Mouse (Mus musculus): ENCODE data around the gene Kcnk7. TPM values are rescaled to one million over a fixed set of nuclear protein-coding genes. Genes with fewer than 3 reads are reported as not detected.
A peak's percentile ranks its signal among the peaks of the same experiment; 100 is the strongest.

Gene Kcnk7
- polyA plus RNA-seq, 1 experiment from 2014 or later = not detected

- WGBS = 8% methylated on average over 15 of the region's 20 CpGs
- no peaks in the 10 kb centered on the region for H3K36me3 ChIP-seq (ENCODE audit: control insufficient read depth, insufficient read depth, low read length)
- no peak overlapping the region for H3K9ac ChIP-seq (ENCODE audit: low read length)
- peak; percentile 87 for DNase-seq (ENCODE audit: low spot score, missing footprints)
- H3K9me3 ChIP-seq (ENCODE audit: control insufficient read depth, low read length) = no peaks in the 10 kb centered on the region
- peaks cover 13% of the 10 kb centered on the region for H3K4me1 ChIP-seq (ENCODE audit: control insufficient read depth, insufficient read depth, low read length)
- peak overlapping the region; percentile 12; the same call in 1 of the 2 replicates for H3K4me2 ChIP-seq
- ATAC-seq (ENCODE audit: low FRiP score) = 0 out of 2 replicates have a peak, but pooled peaks have one; percentile 11
- H3K27me3 ChIP-seq (ENCODE audit: control insufficient read depth, insufficient read depth, low read length) = peaks cover 34% of the 10 kb centered on the region
- no peak overlapping the region for H3K27ac ChIP-seq (ENCODE audit: low read depth, low read length)
- no peak overlapping the region for H3K4me3 ChIP-seq (ENCODE audit: low read depth, low read length)
Measured at GRCm38 (mm10) chr19:5751742-5752141, 47.6 kb downstream of the Kcnk7 start.

GRCm38 (mm10) chr19:5756321-5756985 is 52.3 kb downstream of the Kcnk7 start:
- DNase-seq (ENCODE audit: low spot score, missing footprints) (peak; percentile 90), ATAC-seq (ENCODE audit: low FRiP score) (peak; percentile 22; the same call in 1 of the 2 replicates)
- peak overlapping the region; percentile 56 for H3K9ac ChIP-seq (ENCODE audit: low read length)
- WGBS = 6% methylated on average over 26 of the region's 29 CpGs
- peaks cover 6% of the 10 kb centered on the region for H3K36me3 ChIP-seq (ENCODE audit: control insufficient read depth, insufficient read depth, low read length)
- no peak overlapping the region for H3K27ac ChIP-seq (ENCODE audit: low read depth, low read length)
- H3K4me3 ChIP-seq (ENCODE audit: low read depth, low read length) = peak overlapping the region; percentile 18; the same call in 1 of the 2 replicates
- H3K9me3 ChIP-seq (ENCODE audit: control insufficient read depth, low read length) = no peaks in the 10 kb centered on the region
- H3K4me1 ChIP-seq (ENCODE audit: control insufficient read depth, insufficient read depth, low read length) = peaks cover 13% of the 10 kb centered on the region
- peaks cover 32% of the 10 kb centered on the region for H3K27me3 ChIP-seq (ENCODE audit: control insufficient read depth, insufficient read depth, low read length)
- H3K4me2 ChIP-seq = peak overlapping the region; percentile 45

Small RNAs within 50 kb of the gene (microRNA-seq; reads per million reads assigned to microRNA genes)
- gene Mir6987 = not detected

Other genes starting within 250 kb of the Kcnk7 start
- gene Ccdc85b, start 246.5 kb upstream of the Kcnk7 start, polyA plus RNA-seq (2014; fragmentation: Nextera tagmentation; extraction: Ambion mirVana) = 6.9 and 7.8 TPM in 2 replicates
- gene Fibp, start 243.8 kb upstream of the Kcnk7 start, polyA plus RNA-seq (2014; fragmentation: Nextera tagmentation; extraction: Ambion mirVana) = 98.3 and 103 TPM in 2 replicates
- gene Ctsw, start 235.9 kb upstream of the Kcnk7 start, polyA plus RNA-seq (2014; fragmentation: Nextera tagmentation; extraction: Ambion mirVana) = 2.4 and 3.0 TPM in 2 replicates
- 52.7 and 54.7 TPM in 2 replicates for gene Efemp2, start 230.4 kb upstream of the Kcnk7 start, polyA plus RNA-seq (2014; fragmentation: Nextera tagmentation; extraction: Ambion mirVana)
- gene Mus81, start 216.0 kb upstream of the Kcnk7 start, polyA plus RNA-seq (2014; fragmentation: Nextera tagmentation; extraction: Ambion mirVana) = 38.4 TPM in 2 replicates
- 3,750 and 3,786 TPM in 2 replicates for gene Cfl1, start 213.9 kb upstream of the Kcnk7 start, polyA plus RNA-seq (2014; fragmentation: Nextera tagmentation; extraction: Ambion mirVana)
- gene 1700020D05Rik, start 200.6 kb upstream of the Kcnk7 start, polyA plus RNA-seq (2014; fragmentation: Nextera tagmentation; extraction: Ambion mirVana) = not detected in 2 replicates
- gene Snx32, start 193.8 kb upstream of the Kcnk7 start, polyA plus RNA-seq (2014; fragmentation: Nextera tagmentation; extraction: Ambion mirVana) = 17.9 and 20.3 TPM in 2 replicates
- 0.18 TPM in 1 of 2 replicates, not detected in the other for gene Ovol1, start 143.7 kb upstream of the Kcnk7 start, polyA plus RNA-seq (2014; fragmentation: Nextera tagmentation; extraction: Ambion mirVana)
- 1.0 and 1.5 TPM in 2 replicates for gene Ap5b1, start 136.3 kb upstream of the Kcnk7 start, polyA plus RNA-seq (2014; fragmentation: Nextera tagmentation; extraction: Ambion mirVana)
- gene Rnaseh2c, start 102.5 kb upstream of the Kcnk7 start, polyA plus RNA-seq (2014; fragmentation: Nextera tagmentation; extraction: Ambion mirVana) = 157 and 173 TPM in 2 replicates
- 36.9 and 40.0 TPM in 2 replicates for gene Kat5, start 94.1 kb upstream of the Kcnk7 start, polyA plus RNA-seq (2014; fragmentation: Nextera tagmentation; extraction: Ambion mirVana)
- gene Rela, start 66.9 kb upstream of the Kcnk7 start, polyA plus RNA-seq (2014; fragmentation: Nextera tagmentation; extraction: Ambion mirVana) = 24.6 and 29.9 TPM in 2 replicates
- gene Sipa1, start 40.7 kb upstream of the Kcnk7 start, polyA plus RNA-seq (2014; fragmentation: Nextera tagmentation; extraction: Ambion mirVana) = 8.8 and 10.9 TPM in 2 replicates
- 14.0 and 17.3 TPM in 2 replicates for gene Map3k11, start 15.6 kb upstream of the Kcnk7 start, polyA plus RNA-seq (2014; fragmentation: Nextera tagmentation; extraction: Ambion mirVana)
- 18.6 and 23.1 TPM in 2 replicates for gene Pcnx3, start 15.5 kb upstream of the Kcnk7 start, polyA plus RNA-seq (2014; fragmentation: Nextera tagmentation; extraction: Ambion mirVana)
- gene Ehbp1l1, start 21.9 kb downstream of the Kcnk7 start, polyA plus RNA-seq (2014; fragmentation: Nextera tagmentation; extraction: Ambion mirVana) = 5.3 and 5.4 TPM in 2 replicates
- 157 and 158 TPM in 2 replicates for gene Fam89b, start 25.3 kb downstream of the Kcnk7 start, polyA plus RNA-seq (2014; fragmentation: Nextera tagmentation; extraction: Ambion mirVana)
- gene Ltbp3, start 36.5 kb downstream of the Kcnk7 start, polyA plus RNA-seq (2014; fragmentation: Nextera tagmentation; extraction: Ambion mirVana) = 4.8 and 6.0 TPM in 2 replicates
- 48.2 and 58.6 TPM in 2 replicates for gene Scyl1, start 67.1 kb downstream of the Kcnk7 start, polyA plus RNA-seq (2014; fragmentation: Nextera tagmentation; extraction: Ambion mirVana)
- 11.5 and 14.0 TPM in 2 replicates for gene Frmd8, start 170.9 kb downstream of the Kcnk7 start, polyA plus RNA-seq (2014; fragmentation: Nextera tagmentation; extraction: Ambion mirVana)
- 1.1 and 1.8 TPM in 2 replicates for gene Slc25a45, start 173.4 kb downstream of the Kcnk7 start, polyA plus RNA-seq (2014; fragmentation: Nextera tagmentation; extraction: Ambion mirVana)
- 7.3 and 8.3 TPM in 2 replicates for gene Tigd3, start 189.8 kb downstream of the Kcnk7 start, polyA plus RNA-seq (2014; fragmentation: Nextera tagmentation; extraction: Ambion mirVana)
- 200 and 203 TPM in 2 replicates for gene Dpf2, start 208.6 kb downstream of the Kcnk7 start, polyA plus RNA-seq (2014; fragmentation: Nextera tagmentation; extraction: Ambion mirVana)
- 2.2 and 2.5 TPM in 2 replicates for gene Cdc42ep2, start 220.4 kb downstream of the Kcnk7 start, polyA plus RNA-seq (2014; fragmentation: Nextera tagmentation; extraction: Ambion mirVana)